Mouse (Mus musculus) lung, postnatal 25 days (tissue): ENCODE measurements at regions not wholly inside any gene's neighbourhood (a gene's known extent, or its start where the extent isn't known, plus 50 kb on each side); places are given as distances from the start of the nearest gene placed in this dataset.
A peak's percentile ranks its signal among the peaks of the same experiment; 100 is the strongest.

Experiments
- DNase-seq: peaks from one replicate; pipeline ENCODE4 v3.0.0; 2022; ENCODE audit warnings: low spot score

DNA sequence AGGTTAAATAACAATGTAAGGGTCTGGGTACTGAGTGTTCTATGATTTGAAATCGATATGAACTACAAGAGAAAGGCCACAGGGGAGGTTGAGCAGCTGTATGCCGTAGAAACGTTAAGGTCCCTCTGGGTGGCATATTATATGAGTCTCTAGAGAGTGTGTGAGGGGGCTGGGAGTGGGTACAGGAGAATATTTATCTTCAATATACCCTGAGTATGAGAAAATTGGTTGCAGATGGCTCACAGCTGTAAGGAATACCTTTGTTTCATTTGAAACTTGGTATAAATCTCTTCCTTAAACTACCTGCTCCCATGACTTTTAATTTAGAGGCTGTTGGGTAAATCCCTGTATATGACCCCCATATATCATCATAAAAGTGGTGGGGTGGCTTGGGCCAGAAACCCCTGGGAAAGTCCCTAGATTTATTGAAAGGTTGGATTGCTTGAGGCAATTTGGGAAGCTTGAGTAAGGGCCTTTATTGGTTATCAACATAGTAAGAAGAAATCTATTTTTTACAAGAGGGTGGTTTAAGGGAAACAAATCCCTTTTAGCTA, 128.7 kb upstream of the Prkg2 start:
- no peak for DNase-seq

DNA sequence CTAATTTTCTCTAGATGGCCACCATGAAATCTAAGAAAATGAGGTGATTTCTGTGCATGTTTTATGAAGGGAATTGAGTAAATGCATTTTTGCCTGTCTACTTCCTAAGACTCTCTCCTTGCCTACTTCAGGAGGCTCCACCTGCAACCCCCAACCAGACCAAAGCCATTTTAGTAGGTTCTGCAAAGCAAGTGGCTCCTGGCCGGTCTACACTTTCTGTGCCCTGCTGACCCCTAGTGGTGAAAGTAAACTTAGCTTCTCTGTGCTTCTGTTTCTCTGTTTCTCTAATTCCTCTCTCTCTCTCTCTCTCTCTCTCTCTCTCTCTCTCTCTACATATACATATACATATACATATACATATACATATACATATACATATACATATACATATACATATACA, 120.8 kb upstream of the Prkg2 start:
- peak; percentile 37 for DNase-seq

DNA sequence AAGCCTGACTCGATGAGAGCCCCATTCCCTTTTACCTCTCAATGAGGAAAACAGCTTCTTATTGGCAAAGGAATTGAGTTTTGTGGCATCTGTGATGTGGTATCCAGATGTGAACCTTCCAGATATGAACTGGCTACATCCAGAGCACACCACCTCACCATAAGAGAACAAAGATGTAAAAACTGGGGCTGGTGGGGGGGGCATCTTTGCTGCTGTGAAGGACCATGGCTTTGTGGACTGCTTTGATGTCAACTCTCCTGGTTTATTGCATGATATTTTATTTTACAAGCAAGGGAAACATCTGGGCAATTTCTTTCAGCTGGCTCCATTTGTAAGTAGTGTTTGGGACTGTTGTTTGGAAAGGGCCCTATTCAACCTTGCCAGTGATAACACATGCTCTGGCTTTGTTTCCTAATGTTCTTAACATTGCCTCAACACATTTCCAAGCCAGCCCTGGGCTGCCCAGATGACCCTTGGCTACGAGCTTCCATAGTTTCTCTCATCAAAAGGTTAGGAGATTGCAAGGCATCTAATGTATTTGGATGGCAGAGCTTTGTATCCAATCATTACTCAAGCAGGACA, 116.2 kb upstream of the Prkg2 start:
- peak; percentile 15 for DNase-seq

DNA sequence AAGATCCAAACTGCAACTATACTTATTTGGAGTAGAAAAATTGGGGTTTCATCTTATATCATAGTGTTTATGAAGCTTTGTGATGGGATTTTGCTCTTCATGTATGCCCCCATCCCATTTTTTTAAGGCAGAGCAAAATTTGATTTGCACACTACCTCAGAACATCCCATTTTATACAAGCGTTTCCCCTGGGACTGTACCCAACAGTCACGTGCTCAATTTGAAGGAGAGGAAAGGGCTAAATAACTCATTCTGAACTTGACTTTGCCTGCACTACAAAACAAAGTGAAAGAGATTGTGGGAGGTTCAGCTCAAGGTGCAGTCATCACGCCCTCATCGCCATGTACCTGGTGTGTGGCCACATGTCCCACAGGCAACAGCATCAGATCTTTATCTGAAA, 115.1 kb upstream of the Prkg2 start:
- DNase-seq, result no peak

DNA sequence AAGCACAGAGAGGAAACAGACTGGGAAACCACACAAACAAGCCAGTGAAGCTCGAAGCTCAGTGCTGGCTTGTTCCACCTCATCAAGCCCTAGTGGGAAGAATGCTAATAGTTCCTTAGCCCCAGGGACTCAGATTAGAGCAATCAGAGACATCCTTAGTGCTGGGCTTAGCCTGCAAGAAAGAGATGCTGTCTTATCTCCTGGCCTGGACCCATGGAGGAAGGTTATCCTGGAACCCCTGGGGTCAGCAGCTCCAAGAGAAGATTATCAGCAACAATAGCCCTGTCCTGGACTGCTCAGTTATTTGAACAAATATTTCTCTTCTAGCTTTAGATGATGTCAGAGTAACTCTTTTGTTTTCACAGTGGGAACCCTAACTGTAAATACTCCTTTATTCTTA, 112.8 kb upstream of the Prkg2 start:
- no peak for DNase-seq

DNA sequence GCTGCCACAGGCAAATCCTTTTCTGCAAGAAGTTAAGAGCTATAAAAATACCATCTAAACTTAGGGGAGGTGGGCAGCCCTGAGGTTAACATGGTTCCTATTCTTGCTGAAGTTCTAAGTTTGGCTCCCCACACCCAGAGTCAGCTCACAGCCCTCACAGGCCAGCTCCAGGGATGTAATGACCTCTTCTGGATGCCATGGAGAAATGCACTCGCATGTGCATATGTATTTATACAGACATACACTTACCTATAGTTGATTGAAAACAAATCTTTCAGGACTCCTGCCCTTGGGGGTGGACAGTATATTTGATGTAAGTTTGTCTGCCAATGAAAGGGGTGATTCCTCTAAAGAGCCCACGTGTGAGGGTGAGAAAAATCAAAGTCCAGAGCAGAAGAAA, 95.5 kb upstream of the Prkg2 start:
- no peak for DNase-seq

DNA sequence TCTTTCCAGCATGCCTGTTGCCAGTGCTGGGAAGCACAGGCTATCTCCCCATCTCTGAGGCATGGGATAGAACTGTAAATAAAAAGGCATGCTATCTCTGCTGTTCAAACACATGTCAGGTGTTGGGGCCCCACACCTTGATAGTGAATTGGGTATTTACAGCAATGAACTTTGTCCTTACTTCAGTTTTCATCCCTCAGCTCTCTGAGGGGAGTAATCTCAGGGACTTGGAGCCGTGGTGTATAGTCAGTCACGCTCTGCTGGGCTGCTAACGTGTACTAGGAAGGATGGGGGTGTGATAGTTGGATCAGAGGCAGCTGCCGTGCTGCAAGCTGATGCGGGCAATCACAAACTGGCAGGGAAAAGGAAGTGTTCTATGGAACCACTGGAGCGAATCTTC, 91.5 kb upstream of the Prkg2 start:
- DNase-seq, result no peak

DNA sequence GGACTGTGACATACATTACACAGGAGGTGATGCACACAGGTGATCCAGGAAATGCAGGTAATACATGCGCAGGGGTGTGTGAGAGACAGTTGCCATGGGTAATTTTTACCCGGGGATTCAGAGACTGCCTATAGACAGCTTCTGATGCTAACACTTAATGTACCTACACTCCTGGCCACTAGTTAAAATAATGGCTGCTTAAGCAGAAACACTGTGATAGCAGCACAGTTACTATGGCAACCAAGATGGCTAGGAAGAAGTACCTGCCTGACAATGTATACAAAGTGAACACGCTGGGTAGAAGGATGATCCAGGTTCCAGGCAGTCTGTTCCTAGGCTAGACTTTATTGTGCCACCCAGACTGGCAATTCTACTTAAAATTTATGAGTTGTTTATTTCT, 88.3 kb upstream of the Prkg2 start:
- DNase-seq, result no peak

DNA sequence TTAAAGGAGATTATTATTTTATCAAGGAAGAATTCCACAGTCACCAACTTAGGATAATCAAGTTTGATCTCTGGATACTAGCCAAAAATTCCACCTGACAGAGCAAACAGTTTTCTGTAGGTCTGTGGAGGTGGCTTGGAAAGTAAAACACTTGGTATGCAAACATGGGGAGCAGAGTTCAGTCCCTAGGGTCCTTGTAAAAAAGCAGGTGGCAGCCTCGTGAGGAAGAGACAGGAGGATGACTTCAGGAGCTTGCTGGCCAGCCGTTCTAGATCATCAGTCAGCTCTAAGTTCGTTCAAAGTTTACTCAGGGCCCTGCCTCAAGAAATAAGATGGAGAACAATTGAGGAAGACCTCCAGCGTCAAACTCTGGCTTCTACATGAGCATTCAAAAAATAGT, 74.6 kb upstream of the Prkg2 start:
- DNase-seq, result no peak

DNA sequence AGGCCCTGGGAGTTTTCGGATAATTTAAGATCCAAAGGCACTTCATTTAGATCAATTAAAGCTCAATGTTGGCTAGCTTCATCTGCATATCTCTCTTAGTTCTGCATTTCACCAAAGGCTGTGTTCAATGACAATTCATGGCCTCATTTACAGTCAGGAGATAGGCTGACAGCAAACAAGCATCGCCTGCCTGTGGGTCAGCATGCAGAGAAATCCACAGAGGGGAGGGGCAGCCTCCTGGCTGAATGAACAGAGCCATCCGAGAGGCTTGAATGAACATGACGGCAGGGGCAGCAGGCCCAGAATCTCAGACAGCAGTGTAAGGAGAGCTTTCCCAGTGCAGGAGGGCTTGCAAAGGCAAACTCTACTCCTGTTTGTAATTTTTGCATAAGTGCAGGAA, 74.1 kb upstream of the Prkg2 start:
- DNase-seq, result no peak

DNA sequence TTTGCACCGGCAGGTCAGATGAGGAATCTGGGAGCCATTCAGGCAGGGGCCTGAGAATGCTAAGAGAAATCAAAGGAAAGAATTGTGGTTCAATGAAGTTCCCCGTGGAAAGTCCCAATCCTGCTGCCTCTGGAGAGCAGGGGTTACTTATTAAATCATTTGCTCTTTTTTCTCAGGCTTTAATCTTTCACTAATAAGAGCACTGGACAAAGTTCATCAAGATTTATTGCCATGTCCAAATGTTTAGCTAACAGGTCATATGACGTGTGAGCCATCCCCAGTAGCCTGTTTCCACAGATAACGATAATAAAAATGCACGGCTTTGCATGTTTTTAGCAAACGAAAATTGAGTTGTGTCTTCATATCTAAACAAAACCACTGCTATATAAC, 62.6 kb upstream of the Prkg2 start:
- DNase-seq, result no peak

DNA sequence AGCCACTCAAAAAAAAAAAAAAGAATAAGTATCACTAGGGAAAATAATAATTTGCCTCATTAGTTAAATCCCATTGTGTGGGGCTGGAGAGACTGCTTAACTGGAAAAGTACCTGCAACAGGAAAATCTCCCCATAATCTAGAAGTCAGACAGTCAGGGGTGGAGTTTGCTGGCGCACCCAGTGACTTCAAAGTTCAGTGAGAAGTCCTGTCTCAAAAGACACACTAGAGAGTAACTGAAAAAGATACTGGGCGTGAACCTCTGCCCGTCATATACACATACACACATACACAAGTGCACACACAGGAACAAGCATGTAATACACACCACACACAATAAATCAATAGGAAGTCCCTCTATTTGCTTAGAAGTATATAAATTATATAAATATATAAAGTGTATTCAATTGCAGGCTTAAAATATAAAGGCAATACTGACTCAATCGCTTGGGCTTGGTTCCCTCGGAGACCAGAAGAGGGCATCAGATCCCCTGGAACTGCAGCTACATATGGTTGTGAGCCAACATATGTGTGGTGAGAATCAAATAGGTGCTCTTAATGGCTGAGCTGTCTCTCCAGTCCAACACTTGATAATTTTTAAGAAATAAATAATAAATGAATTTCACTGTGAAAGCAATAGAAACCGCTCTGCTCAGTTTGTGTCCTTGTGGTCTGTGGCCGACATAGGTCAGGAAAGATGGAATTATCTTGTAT, 62.0 kb upstream of the Prkg2 start:
- no peak for DNase-seq
